Mouse (Mus musculus): ENCODE data around the gene Mapk6.

The Mapk6 gene

GRCm38 (mm10) chr9:75424358-75425150, 14.7 kb upstream of the Mapk6 start:
- no peak for DNase-seq

GRCm38 (mm10) chr9:75423683-75424082, 13.9 kb upstream of the Mapk6 start:
- DNase-seq = no peak

- DNase-seq = no peak
Observed at GRCm38 (mm10) chr9:75422251-75422691, 12.5 kb upstream of the Mapk6 start.

- peak; percentile 88 for DNase-seq
Observed at GRCm38 (mm10) chr9:75414204-75414603, 4.4 kb upstream of the Mapk6 start.

DNA sequence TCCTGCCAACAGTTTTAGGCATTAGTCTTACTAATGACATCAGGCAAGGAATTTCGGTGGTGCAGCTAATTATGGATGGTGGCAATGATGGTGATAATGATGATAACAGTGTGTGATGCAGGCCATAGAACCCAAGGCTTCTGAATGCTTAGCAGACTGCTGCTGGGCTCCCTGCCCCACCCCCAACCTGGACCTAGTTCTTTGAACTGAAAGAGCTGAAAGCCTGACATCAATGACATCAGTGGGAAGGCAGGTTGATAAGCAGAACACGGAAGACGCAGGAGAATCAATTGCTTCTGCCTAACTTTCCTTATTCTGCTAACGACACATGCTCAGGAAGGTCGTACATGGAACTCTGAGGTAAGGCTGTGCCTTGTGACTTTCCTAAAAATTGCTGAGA, 3.4 kb upstream of the Mapk6 start:
- no peak for DNase-seq

DNA sequence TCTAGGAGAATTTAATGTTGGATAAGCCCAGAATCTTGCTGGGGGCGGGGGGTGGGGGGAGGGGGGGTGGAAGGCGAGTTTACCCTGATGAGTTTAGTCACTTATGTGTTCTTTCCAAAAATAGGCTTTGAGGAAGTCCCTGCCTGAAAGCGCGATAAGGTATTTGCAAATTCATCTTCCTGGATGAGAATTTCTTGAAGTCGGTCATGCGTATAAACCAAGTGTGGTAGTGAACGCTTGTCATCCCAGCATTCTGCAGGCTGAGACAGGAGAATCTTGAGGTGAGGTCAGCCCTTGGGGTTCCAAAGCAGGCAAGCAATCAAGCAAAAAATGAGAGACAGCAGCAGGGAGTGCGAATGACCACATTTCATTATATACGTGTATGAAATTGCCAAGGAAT, 1.8 kb upstream of the Mapk6 start:
- DNase-seq = no peak

DNA sequence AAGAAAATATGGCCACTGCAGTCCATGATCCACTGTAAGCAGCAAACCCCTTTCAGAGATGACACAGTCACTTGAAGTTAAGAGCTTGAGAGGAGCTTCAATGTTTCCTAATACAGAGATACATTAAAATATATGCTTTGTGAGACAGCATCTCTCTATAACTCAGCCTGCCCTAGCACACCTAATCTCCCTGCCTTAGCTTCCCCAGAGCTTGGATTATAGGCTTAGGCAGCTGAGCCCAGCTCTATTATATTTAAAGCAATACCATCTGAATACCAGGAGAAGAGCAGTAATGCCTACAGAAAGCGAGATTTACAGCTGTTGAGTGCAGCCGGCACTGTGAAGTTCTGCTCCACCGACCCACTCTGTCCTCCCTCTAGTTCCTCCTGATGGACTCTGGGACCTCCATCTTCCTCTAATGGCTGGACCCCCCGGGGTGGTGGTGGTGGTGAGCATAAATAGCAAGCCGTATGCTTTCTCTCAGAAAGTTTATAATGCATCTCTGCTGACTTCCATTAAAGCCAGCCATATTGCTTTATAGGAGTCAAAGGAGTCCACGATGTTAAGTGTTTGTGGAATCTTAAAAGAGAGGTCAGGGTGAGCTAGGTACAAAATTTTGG, 1.2 kb upstream of the Mapk6 start:
- no peak for DNase-seq

GRCm38 (mm10) chr9:75409031-75409851, 564 bp downstream of the Mapk6 start:
- DNase-seq = peak; percentile 67

DNA sequence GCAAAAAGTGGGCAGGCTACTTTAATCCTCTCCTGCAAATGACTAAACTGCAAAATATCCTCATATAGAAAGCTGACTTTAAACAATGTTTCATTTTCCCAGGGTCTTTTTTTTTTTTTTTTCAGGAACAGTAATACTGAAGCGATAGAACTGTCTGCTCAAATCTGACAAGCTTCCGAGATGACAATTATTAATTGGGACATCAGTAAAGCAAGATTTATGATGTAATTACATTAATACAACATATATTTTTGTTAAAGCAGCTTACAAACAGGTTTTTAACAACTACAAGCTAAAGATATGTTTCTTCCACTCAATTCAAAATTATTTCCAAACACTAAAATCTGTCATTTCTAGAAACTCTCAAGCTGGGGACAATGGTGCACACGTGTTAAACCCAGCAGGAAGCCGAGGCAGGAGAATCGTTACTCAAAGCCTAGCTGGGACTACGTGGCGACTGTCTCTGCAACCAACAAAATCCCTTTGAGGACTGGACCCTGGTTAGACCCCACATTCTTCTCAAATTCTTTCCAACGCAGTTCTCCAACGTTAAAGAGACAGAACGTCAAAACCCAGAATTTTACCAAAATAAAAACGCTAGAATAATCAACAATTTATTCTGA, 1.5 kb downstream of the Mapk6 start:
- DNase-seq = peak; percentile 36

DNA sequence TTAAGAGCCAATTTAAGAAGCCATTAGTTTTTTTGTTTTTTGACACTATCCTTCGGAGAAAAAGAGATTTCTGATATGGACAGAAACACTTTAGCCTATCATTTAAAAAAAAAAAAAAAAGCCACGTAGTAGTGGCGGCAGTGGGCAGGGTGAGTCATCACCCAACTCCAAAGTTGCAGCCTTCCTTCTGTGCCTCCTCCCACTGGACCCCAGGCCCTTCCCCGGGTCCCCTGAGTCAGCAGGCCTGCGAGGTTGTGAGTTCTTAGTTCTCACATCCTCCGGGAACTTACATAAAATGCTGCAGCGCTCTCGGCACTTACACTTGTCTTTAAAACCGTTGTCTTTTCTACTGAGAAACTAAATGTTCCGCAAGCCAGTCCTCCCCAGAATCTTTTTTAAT, 2.0 kb downstream of the Mapk6 start:
- DNase-seq = peak; percentile 45

DNA sequence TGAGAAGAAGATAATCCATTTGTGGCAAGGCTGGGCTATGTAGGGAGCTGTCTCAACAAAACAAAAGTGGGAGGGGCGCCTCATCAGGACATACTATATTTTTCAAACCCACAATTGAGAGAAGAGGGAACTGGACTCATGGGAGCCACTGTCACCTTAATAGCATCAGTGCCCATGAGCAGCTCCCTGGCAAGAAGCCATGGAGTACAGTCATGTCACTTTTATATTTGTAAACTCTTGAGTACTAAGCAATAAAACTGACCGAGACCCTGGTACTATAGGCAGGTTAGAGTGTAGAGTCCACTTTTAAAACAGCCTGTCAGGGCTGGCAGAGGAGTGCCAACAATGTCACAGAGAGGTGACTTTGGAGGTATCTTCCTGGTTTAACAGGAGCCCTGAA, 3.7 kb downstream of the Mapk6 start:
- no peak for DNase-seq

GRCm38 (mm10) chr9:75403520-75403919, 6.3 kb downstream of the Mapk6 start:
- DNase-seq = no peak

DNA sequence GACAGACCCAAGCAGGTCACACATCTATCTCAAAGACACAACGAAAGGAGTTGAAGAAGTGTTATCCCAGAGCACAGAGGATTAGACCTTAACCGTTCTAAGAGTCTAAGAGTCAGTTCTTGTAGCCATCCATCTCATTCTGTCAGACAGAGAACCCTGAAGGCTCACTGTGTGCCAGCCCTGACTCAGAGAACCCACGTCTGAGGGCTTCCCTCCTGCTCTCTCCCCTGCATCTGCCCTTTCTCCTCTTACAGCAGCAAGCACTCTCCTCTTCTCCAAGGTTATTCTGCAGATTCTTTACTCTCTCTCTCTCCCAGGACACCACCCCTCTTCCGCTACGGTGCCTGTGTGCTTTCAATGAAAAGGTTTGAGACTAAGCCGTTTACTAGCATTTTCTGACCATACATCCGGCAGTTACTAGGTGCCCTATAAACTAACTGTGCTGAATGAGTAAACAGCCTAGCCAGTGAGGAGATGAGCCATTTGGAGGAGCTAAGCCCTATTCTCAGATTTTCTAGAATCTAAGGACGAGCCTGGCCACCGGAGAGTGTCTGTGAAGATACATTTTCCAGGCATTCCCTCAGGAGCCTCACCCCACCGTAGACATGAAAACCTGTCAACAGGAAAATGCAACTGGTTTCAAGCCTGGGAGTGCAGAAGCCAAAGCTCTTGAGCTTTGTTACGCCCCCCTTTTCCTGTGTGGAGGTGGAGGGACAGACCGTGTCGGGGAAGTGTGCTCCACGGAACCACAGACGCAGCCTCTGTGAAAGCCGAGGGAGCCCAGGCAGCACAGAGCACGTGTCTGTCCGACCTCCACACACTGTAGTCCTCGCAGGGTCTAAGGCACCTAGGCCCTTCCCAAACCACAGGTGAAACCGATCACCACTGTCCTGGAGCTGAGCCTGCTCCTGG, 8.0 kb downstream of the Mapk6 start:
- peak; percentile 65 for DNase-seq

GRCm38 (mm10) chr9:75400639-75401038, 9.2 kb downstream of the Mapk6 start:
- no peak for DNase-seq

- no peak for DNase-seq
Observed at GRCm38 (mm10) chr9:75399069-75399468, 10.7 kb downstream of the Mapk6 start.

DNA sequence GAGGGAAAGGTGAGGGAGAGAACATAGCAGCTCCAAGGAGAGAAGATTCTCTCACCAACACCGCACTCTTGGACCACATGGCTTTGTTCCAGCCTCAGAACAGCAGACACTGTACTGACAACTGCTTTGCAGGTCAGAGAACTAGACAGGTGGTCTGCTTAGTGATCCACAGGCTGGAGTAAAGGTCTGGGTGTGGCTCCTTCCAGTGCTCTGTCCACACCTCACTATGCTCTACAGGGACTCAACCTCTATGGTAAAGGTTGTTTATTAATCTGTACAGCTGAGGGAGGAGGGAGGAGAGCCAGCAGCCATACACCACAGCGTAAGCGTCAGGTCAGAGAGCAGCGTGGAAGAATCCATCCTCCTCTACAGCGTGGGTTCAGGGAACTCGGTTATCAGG, 13.8 kb downstream of the Mapk6 start:
- DNase-seq = no peak

GRCm38 (mm10) chr9:75393251-75393650, 16.6 kb downstream of the Mapk6 start:
- DNase-seq = no peak

DNA sequence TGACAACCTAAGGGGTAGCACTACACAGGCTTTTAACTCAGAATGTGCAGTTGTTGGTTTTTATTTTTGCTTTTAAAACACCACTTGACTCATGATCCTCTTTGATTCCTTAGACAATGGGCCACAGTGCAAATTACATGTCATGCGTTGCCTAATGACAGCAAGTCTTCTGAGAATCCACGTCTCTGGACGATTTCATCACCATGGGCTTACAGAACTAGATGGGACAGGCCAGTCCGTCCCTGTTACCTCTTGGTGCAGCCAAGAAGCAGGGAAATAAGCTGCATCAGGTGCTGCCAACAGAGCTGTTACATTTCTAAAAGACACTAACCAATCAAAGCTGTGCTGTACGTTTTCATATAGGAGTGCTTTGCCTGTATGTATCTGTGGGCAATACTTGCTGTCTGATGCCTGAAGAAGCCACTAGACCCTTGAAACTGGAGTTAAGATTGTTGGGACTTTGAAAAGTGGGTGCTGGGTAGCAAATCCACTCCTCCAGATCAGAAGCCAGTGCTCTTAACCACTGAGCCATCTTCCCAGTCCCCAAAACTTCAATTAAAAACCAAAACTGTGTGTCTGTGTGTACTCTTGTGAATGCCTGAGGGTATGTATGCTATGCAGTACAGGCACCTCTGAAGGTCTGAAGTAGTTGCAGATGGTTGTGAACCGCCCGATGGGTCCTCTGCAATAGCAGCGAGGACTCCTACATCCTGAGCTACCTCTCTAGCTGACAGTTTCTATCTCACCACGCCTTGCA, 24.4 kb downstream of the Mapk6 start:
- no peak for DNase-seq

GRCm38 (mm10) chr9:75384337-75384962, 25.4 kb downstream of the Mapk6 start:
- DNase-seq = no peak

DNA sequence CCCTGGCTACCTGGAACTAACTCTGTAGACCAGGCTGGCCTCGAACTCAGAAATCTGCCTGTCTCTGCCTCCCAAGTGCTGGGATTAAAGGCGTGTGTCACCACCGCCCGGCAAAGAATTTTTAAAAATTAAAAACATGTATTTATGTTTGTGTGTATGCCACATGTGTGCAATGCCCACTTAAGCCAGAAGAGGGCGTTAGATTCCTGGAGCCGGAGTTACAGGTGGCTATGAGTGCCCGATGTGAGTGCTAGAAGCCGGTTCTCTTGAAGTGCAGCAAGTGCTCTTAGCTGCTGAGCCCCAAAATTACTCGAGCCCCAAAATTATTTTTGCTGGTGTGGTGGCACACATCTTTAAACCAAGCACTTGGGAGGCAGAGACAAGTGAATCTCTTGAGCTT, 26.0 kb downstream of the Mapk6 start:
- peak; percentile 21 for DNase-seq

GRCm38 (mm10) chr9:75382825-75383224, 27.0 kb downstream of the Mapk6 start:
- DNase-seq = no peak

All from thymus, postnatal 14 days (tissue).